Mouse (Mus musculus) thymus, adult 2 months (tissue): Measurements from ENCODE around the gene Cyp4a30b.
"Not testable (repeated sequence)": the region's sequence is repeated elsewhere in the genome, so short reads cannot be mapped to it uniquely, and the experiment has no call there.

ENCODE experiments used
- CTCF ChIP-seq: fragments of 200-500 bp; IDR thresholded peaks from 2 replicates; pipeline ENCODE4 v1.5.1; 2012; ENCODE audit warnings: mild to moderate bottlenecking, control low read depth, low read length, moderate library complexity, borderline replicate concordance; ENCODE audit not compliant: control insufficient read depth, poor library complexity, insufficient read depth; ENCODE audit errors: extremely low read depth
- POLR2A ChIP-seq: fragments of 200-500 bp; IDR thresholded peaks from 2 replicates; pipeline ENCODE4 v1.6.1; 2012; ENCODE audit warnings: mild to moderate bottlenecking, low read length, control low read depth, moderate library complexity; ENCODE audit not compliant: control insufficient read depth, poor library complexity, insufficient read depth; ENCODE audit errors: extremely low read depth

DNA sequence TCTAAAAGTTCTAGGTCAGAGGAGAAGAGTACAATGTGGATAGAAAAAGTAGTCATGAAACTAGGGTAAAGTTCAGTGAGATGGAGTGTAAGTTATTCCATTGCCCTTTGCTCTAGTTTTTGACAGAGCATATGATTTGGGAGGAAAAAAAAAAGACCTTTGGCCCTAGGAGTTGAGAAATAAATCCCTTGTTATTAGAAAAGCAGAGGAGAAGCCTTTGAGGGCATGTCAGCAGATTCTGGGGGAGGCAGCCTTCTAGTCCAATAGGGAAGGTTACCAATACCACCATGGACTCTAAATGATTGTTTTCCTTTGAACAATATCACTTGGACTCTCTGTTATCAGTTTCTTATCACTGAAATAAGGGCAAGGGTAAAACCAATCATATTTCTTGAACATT is 61.6 kb downstream of the Cyp4a30b start:
- TF ChIP-seq CTCF, POLR2A: not testable (repeated sequence)
